Mouse (Mus musculus) spleen, adult 2 months (tissue): ENCODE measurements at regions not wholly inside any gene's neighbourhood (a gene's known extent, or its start where the extent isn't known, plus 50 kb on each side); places are given as distances from the start of the nearest gene placed in this dataset.

Source experiments
- DNase-seq, 2 experiments: peaks; one replicate each; pipeline versions ENCODE4 v3.0.0 to v3.0.0-alpha.2; 2012 to 2021; ENCODE audit warnings: low spot score in 2 of 2, low read depth in 1 of 2
- H3K27ac ChIP-seq: fragments of 200-500 bp; 2 replicates; pipeline ENCODE4 v1.5.1; 2012; ENCODE audit warnings: low read length, inconsistent platforms; ENCODE audit not compliant: insufficient read depth
- H3K27me3 ChIP-seq: fragments of 200-500 bp; 2 replicates; pipeline ENCODE4 v1.6.1; 2012; ENCODE audit warnings: mild to moderate bottlenecking, moderate library complexity, low read length, inconsistent platforms; ENCODE audit not compliant: control insufficient read depth, insufficient read depth
- H3K36me3 ChIP-seq: fragments of 200-500 bp; 2 replicates; pipeline ENCODE4 v1.6.1; 2012; ENCODE audit warnings: mild to moderate bottlenecking, low read length, inconsistent platforms; ENCODE audit not compliant: control insufficient read depth, insufficient read depth
- H3K4me1 ChIP-seq: fragments of 200-500 bp; 2 replicates; pipeline ENCODE4 v1.6.1; 2011; ENCODE audit warnings: inconsistent platforms; ENCODE audit not compliant: control insufficient read depth, insufficient read depth, insufficient read length
- H3K4me3 ChIP-seq: fragments of 200-500 bp; 2 replicates; pipeline ENCODE4 v1.5.1; 2011; ENCODE audit warnings: mild to moderate bottlenecking, inconsistent platforms; ENCODE audit not compliant: insufficient read depth, insufficient read length; ENCODE audit errors: extremely low read depth
- CTCF ChIP-seq: fragments of 200-500 bp; IDR thresholded peaks from 2 replicates; pipeline ENCODE4 v1.5.1; 2011; ENCODE audit warnings: mild to moderate bottlenecking, inconsistent platforms; ENCODE audit not compliant: insufficient read depth, insufficient read length, insufficient replicate concordance; ENCODE audit errors: extremely low read depth
- POLR2A ChIP-seq: fragments of 200-500 bp; IDR thresholded peaks from 2 replicates; pipeline ENCODE4 v1.6.1; 2011; ENCODE audit warnings: low read depth, low read length, inconsistent platforms
- WGBS: fragments of 180-500 bp; shearing (Covaris S2); methylation state at CpG from one replicate; pipeline ENCODE4 v1.1.7; 2018; 5-methylcytosine and 5-hydroxymethylcytosine counted together

DNA sequence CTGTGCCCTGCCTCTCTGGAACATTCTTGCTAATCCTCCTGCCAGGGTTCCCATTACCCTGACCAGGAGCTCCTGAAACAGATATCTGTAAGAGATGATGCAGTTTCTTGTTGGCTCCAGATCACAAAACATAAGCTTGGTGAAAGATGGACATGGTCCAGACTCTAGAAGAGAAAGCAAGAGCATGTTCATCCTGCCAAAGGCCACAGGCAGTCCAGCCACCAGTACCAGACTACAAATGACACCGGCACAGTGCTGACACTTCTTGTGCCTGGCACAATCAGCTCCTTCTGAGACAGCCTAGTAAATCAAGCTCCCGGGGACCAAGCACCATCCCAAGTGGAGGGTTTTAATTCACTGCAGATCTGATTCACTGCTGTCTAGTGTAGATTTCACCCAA is 228.3 kb upstream of the Tnp1 start:
- Histone ChIP-seq H3K4me3 (no peak overlapping the region), H3K27ac (no peak overlapping the region), H3K36me3 (no peaks in the 10 kb centered on the region), H3K4me1 (no peaks in the 10 kb centered on the region), H3K27me3 (no peaks in the 10 kb centered on the region)
- no peak for TF ChIP-seq CTCF
- DNase-seq, result no peak
- 94% methylated on average over 2 of the region's 2 CpGs for WGBS

DNA sequence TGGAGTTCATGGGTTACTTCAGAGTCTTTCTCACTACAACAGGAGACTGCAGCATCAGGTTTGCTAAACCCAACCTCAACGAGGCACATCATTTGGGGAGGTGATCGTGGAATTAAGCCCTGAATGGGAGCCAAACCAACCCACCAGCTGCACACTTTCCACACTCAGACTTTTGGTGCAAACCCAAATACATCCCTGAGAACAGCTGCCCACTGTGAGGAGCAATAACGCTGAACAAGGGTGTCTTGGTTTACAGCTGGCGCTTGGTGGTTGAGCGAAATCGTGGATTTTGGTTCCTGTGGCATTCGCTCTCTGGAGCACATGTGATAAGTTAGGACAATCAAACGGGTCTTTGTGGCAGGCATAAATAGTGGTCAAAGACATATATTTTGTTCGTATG is 226.6 kb upstream of the Tnp1 start:
- H3K36me3 ChIP-seq, result no peaks in the 10 kb centered on the region
- H3K4me1 ChIP-seq, result no peaks in the 10 kb centered on the region
- no peak overlapping the region for H3K27ac ChIP-seq
- TF ChIP-seq CTCF, result no peak
- TF ChIP-seq POLR2A, result no peak
- no peak for DNase-seq
- no peaks in the 10 kb centered on the region for H3K27me3 ChIP-seq
- H3K4me3 ChIP-seq, result no peak overlapping the region
- WGBS, result 88% methylated on average over 9 of the region's 9 CpGs

DNA sequence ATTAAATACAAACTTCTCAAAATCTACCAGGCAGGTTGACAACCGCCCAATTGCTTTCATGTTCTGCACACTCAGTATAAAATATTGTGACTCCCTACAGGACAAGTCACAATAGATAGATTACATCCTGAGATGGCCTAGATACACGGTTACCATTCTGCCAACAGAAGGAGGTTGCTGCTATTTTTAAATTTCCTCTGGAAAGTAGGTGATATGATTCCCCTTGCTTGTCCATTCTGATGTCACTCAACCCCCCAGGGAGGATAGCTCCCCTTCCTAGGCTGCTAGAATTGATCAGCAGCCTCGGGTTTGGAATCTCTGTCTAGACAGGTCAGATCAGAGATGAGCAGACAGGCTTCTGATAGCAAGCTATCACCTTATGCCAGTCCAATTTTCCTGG is 221.2 kb upstream of the Tnp1 start:
- DNase-seq, result no peak
- WGBS, result 68% methylated on average over 3 of the region's 3 CpGs

GRCm38 (mm10) chr1:73233636-73234035 is 217.9 kb upstream of the Tnp1 start:
- no peak for TF ChIP-seq POLR2A
- no peak for TF ChIP-seq CTCF
- no peak overlapping the region for H3K27ac ChIP-seq
- no peaks in the 10 kb centered on the region for H3K4me1 ChIP-seq
- DNase-seq, result no peak
- H3K27me3 ChIP-seq, result no peaks in the 10 kb centered on the region
- no peaks in the 10 kb centered on the region for H3K36me3 ChIP-seq
- H3K4me3 ChIP-seq, result no peak overlapping the region

More for the DNA sequence above, 221.2 kb upstream of the Tnp1 start:
- Histone ChIP-seq H3K4me3 (no peak overlapping the region), H3K27me3 (no peaks in the 10 kb centered on the region), H3K36me3 (no peaks in the 10 kb centered on the region), H3K27ac (no peak overlapping the region), H3K4me1 (no peaks in the 10 kb centered on the region)
- no peak for TF ChIP-seq POLR2A
- no peak for TF ChIP-seq CTCF

DNA sequence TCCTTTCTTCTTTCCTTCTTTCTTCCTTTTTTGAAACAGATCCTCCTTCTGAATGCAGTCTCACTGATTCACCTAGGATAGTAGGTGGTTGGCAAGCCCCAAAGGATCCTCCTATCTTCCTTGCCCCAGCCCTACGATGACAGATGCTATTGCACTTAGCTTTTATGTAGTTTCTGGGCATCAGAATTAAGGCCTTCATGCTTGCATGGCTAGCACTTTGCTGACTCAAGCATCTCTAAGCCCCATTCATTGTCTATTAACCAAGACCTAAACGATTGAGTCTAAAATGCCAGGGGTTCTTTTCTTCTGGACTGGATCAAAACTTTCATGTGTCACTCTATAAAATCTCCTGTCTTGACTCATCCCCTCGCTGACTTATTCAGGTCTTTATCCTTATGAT is 217.3 kb upstream of the Tnp1 start:
- Histone ChIP-seq H3K4me3 (no peak overlapping the region), H3K27me3 (no peaks in the 10 kb centered on the region), H3K36me3 (no peaks in the 10 kb centered on the region), H3K4me1 (no peaks in the 10 kb centered on the region), H3K27ac (no peak overlapping the region)
- no peak for DNase-seq
- TF ChIP-seq POLR2A (no peak), CTCF (no peak)
- WGBS, result 81% methylated on average over 3 of the region's 3 CpGs

- Histone ChIP-seq H3K27ac (no peak overlapping the region), H3K27me3 (no peaks in the 10 kb centered on the region), H3K4me1 (no peaks in the 10 kb centered on the region), H3K4me3 (no peak overlapping the region), H3K36me3 (no peaks in the 10 kb centered on the region)
- TF ChIP-seq POLR2A (no peak), CTCF (no peak)
- WGBS, result 69% methylated on average over 1 of the region's 1 CpGs
- DNase-seq, result no peak
Measured at GRCm38 (mm10) chr1:73230611-73231010, 214.9 kb upstream of the Tnp1 start.

GRCm38 (mm10) chr1:73227246-73227645 is 211.5 kb upstream of the Tnp1 start:
- 92% methylated on average over 8 of the region's 8 CpGs for WGBS
- H3K27me3 ChIP-seq, result no peaks in the 10 kb centered on the region
- DNase-seq, result no peak
- H3K4me3 ChIP-seq, result no peak overlapping the region
- H3K36me3 ChIP-seq, result no peaks in the 10 kb centered on the region
- no peak overlapping the region for H3K27ac ChIP-seq
- TF ChIP-seq POLR2A (no peak), CTCF (no peak)
- H3K4me1 ChIP-seq, result no peaks in the 10 kb centered on the region
